Mouse (Mus musculus) cerebellum, adult 2 months (tissue): ENCODE data around the gene Sell.

Experiments used
- CTCF ChIP-seq: fragments of 200-500 bp; IDR thresholded peaks from 2 replicates; pipeline ENCODE4 v1.5.1; 2011; ENCODE audit warnings: low read depth, mild to moderate bottlenecking, control low read depth, low read length, moderate library complexity, borderline replicate concordance; ENCODE audit not compliant: insufficient read depth
- POLR2A ChIP-seq: fragments of 200-500 bp; IDR thresholded peaks from 2 replicates; pipeline ENCODE4 v1.6.1; 2011; ENCODE audit warnings: low read length, control low read depth, borderline replicate concordance; ENCODE audit not compliant: insufficient read depth

DNA sequence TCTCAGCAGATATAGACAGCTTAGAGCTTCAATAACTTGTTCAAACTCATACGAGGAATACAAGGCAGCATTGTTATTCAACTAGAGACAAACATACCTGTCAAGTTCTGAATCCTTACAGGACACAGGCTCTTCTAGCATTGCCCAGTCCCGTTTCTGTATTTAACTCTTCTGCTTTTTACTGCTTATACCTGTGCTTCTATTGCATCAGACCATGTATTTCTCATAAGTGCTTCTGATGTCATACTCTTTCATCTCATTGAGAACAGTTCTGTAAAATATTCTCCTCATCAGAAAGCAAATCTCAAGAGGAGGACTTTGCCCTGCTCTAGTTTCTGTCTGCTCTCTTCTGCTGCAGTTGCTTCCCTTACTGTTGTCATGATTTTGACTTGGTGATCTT is 36.1 kb downstream of the Sell start:
- no peak for TF ChIP-seq CTCF
- no peak for TF ChIP-seq POLR2A
